Mouse (Mus musculus) yolk sac, embryonic 10.5 days (tissue): ENCODE measurements around the gene B4galnt3.

Source experiments
- DNase-seq: peaks from one replicate; pipeline ENCODE4 v3.0.0-alpha.2; 2017; ENCODE audit warnings: low spot score

B4galnt3 gene

DNA sequence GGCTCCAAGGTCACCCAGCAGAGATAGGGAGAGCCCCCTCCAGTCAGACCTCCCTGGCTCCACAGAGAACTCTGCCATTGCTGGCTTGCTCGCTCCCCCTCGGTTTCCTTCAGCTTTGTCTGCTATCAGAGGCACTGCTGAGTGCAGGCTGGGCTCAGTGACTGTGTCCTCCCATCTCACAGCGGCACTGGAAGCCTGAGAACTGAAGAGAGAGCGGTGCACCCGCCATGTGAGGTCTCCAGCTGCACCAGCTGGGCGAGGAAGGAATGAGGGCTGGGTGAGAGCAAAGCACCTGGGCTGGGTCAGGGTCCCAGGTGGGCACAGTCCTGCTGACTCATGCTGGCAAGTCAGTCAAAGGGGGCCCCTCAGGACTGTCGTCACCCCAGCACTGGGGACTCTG, 108.6 kb downstream of the B4galnt3 start:
- DNase-seq, result no peak

DNA sequence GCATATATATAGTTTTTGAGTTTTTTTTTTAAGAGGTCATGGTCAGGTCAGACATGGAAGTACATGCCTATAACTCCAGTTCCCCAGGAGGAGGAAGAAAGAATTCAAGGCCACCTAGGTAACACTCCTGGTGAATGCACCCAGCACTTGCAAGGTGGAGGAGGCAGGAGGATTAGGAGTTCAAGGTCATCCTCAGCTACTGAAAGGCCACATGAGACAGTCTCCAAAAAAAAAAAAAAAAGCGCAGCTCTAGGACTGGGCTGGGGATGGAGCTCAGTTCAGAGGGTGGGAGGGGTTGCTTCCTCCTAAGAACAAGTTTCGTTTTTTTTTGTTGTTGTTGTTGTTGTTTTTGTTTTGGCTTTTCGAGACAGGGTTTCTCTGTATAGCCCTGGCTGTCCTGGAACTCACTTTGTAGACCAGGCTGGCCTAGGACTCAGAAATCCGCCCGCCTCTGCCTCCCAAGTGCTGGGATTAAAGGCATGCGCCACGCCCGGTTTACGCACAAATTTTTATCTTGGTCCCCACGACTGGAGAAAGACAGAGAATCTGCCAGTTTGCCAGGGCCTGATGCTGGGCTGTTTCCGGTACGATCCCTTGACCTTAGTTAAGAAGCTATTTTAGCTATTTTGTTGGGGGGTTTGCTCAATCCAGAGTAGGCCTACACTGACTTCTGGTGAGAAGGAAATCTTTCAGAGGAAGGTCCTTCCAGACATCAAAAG, 109.2 kb downstream of the B4galnt3 start:
- DNase-seq, result no peak

DNA sequence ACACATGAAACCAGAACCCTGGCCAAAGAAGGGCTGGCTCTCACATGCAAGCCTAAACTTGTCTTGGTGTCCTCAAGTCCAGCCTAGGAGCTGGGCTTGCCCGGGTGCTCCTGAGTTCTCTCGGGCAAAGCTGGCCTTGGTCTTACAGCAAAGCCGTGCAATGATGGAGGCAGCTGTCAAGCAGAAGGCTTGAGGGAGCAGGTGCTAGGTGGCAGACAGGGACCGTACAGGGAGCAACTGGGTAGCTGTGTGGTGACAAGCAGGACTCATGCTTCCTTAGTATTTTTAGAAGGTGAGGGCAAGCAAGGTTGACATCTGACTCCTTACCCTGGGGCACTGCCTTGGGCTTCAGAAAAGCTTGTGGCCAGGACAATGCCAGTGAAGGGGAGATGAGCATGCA, 110.6 kb downstream of the B4galnt3 start:
- no peak for DNase-seq

DNA sequence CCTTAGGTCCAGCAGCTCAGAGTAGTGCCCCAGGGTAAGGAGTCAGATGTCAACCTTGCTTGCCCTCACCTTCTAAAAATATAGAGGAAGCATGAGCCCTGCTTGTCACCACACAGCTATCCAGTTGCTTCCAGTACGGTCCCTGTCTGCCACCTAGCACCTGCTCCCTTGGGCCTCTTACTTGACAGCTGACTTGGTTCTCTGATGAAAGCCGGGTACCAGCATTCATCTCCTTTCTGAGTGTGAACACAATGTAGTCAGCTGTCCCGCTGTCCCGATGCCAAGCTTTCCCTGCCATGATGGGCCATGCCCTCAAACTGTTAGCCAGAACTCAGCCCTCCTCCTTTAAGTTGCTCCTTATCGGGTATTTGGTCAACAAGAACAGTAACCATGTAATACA, 112.2 kb downstream of the B4galnt3 start:
- DNase-seq, result no peak

DNA sequence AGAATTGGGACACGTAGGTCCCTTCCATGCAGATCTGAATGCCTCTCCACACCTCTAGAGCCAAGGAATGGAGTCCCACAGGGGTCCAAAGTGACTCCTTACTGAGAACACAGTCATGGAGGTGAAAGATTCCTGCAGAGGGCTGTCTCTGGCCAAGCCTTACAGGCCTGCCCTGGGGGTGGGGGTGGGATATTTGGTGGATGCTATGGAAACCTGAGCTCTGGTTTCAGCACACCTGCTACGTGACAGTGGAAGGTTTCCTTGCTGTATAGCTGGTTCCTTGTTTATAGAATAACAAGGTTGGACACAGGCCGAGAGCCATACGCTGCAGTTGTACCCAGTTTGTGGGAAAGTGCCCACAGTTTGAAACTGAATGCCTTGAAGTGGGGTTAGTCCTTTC, 113.9 kb downstream of the B4galnt3 start:
- DNase-seq, result no peak

DNA sequence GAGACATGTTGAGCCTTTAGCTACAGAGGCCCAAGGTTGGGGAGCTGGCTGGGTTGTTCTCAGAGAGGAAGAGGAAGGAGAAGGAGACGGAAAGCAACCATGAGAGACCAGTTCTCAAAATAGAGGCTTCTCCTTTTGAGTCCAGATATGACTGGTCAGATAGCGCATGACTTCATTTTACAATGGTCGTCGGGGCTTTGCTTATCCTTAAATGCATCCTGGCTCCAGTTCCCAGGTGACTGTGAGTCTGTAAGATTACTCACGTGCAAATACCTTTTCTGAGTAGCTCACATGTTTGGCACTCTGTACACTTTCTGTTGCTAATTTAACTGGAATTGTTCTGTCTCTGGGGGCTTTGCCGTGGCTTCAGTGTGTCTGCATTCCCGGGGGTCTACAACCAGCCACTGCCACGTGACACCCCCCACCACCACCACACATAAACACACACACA, 114.6 kb downstream of the B4galnt3 start:
- DNase-seq, result no peak

DNA sequence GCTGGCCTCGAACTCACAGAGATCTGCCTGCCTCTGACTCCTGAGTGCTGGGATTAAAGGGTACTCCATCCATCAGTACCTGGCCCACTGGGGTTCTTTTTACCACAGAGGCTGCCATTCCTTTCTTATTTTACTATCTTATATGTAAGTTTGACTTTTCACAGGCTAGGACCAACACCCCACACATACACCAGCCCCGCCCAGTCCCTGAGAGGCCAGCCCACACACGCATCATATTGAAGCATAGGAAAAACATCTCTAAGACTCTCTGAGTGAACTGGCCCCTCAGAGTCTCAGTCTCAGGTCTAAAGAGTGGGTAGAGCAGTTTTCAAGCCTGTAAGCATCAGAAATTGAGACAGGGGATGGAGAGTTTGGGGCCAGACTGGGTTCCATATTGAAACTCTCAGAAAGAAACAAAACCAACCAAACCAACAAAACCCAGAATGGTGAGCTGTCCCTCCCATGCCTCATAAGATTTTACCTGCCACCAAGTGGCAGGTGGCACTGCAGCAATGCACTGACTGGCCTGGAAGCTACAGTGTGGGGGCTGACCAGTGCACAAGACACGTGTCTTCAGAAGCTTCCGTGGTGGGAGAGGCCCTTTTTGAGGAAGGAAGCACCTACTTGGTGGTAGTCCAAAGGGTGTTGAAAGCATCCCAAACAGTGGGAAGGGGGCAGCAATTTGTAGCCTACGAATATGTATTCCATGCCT, 115.2 kb downstream of the B4galnt3 start:
- DNase-seq, result no peak

DNA sequence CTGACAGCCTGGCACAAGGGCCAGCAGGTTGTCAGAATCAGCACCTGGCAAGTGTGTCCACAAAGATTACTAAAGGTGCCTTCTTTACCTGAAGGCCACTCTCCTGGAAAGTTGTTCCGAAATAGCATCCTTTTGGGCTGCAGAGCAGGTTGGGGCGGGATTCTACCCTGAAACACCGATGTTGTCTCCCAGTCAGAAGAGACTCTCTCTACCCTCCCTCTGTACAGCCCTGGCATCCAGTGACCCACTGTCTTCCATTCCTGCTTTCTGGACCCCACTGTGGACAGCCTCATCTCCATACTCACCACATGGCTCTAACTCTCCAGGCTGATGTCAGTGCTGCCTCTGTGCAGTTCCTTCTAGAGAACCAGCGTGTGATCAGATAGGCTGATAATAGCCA, 118.7 kb downstream of the B4galnt3 start:
- no peak for DNase-seq

DNA sequence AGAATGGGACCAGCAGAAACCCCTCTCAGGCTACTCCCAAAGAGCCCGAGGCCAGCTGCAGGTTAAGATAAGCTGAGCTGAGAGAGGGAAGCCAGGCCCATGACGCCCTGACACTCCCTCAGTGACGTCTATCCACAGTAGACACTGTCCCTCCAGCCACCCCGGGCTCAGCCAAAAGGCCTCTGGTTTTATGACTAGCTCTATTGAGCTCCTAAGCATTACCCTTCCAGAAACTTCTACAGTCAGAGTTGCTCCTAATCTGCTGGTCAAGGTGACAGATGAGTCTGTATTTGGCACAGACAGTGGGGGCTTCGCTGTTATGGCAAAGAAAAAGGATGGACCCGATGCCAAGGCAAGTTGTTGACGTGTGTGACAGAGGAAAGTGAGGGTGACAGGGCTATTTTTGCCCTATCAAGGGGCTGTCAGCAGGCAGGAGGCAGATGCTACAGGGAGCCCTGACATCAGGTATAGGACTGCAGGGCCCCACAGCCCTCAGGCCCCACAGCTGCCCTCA, 119.7 kb downstream of the B4galnt3 start:
- peak; percentile 62 for DNase-seq

DNA sequence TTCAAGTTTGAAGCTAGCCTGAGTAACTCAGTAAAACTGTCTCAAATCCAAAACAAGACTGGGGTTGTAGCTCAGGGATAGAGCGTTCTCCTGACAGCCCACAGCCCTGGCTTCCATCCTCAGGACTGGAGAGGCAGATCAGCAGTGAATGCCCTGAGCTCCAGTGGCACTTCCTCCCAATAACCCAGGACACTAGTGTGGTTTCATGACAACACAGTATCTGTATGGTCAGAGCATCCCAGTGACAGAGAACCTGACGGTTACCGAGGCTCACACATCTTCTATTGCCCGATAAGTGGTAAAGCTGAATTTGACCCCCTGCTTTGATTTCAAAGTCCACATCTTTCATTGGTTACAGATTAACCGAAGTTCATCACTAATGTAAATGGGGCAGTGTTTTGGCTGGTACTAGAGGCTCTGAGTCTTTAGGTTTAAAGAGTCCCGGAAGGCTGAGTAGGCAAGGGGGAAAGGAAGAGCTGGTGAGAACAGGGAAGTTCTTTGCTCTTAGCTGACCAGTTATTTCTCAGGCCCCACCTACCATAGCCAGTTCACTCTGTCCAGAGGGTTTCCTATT, 120.2 kb downstream of the B4galnt3 start:
- DNase-seq, result no peak

DNA sequence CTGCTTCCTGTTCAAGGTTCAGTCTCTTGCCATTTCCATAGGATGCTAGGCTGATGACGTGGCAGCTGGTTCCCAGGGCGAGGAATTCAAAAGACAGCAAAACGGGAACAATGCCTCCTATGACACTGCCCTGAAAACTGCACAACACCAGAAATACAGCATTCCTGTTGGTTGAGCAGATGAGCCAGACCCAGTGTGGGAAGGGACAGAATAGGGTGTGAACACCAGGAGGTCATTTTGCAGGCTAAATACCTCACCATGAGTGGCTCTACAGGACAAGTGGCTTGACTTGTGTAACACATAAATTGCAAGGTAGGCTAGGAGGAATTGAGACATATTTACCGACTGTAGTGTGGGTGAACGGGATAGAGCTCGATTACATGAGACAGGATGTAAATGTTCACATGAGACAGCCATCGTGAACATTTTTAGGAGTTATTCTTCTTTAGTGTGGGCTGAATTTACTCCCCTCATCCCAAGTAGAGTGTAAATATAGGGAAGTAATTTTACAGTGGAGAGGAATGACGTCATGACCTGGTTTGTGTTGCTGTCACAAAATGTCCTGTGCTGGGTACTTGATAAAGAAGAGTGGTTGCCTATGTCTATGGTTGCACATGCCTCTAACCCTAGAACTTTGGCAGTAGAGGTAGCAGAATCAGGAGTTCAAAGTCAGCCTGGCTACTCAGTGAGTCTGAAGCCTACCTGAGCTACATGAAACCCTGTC, 121.9 kb downstream of the B4galnt3 start:
- DNase-seq, result no peak

DNA sequence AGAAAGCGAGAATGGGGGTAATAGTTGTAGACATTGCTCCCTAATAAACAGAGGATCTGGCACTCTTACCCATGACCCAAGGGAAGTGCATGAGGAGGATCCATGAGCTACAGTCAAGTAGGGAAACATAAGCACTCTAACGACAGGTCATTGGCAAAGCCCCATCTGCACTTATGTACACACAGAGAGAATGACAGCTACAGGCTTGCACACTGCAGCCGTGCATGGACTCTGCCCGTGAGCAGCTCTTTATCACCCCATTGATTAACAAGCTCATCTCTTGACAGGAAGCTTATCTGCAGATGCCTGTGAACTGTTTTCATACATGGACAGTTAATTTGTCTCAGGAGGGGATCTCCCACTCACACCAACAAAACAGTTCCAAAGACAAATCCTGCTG, 126.8 kb downstream of the B4galnt3 start:
- DNase-seq, result no peak

DNA sequence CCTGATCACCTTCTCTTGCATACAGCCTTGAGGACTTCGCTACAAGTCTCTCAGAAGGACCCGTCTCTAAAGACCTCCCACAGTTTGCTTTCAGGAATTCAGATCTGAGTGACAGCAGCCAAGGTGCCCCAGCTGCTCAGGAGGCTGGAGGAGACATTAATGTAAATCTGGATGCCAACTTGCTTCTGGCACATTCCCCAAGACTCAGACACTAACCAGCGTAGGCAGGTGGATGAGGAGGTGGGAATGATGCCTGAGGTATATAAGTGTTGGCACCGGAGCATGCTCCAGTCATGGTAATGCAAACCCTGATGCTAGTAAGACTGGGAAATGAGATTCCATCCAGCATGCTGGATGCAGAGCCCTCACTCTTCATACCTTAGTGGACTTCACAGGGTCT, 129.6 kb downstream of the B4galnt3 start:
- DNase-seq, result no peak

DNA sequence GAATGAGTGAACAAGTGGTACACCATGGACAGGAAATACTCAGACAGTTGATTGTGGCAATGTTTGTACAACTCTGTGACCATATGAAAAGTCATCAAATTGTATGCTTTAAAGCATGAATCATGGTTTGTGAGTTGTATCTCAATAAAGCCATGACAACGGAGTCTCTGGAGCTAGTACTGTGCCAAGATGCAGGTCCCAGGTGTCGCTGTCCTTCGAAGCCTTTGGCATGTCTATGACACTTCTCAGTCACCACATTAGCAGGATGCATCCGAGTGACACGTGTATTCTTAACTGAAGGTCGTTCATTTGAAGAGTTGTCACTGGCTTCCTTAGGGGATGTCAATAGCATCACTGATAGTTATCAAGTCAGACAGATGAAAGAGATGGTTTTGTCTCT, 131.4 kb downstream of the B4galnt3 start:
- no peak for DNase-seq

DNA sequence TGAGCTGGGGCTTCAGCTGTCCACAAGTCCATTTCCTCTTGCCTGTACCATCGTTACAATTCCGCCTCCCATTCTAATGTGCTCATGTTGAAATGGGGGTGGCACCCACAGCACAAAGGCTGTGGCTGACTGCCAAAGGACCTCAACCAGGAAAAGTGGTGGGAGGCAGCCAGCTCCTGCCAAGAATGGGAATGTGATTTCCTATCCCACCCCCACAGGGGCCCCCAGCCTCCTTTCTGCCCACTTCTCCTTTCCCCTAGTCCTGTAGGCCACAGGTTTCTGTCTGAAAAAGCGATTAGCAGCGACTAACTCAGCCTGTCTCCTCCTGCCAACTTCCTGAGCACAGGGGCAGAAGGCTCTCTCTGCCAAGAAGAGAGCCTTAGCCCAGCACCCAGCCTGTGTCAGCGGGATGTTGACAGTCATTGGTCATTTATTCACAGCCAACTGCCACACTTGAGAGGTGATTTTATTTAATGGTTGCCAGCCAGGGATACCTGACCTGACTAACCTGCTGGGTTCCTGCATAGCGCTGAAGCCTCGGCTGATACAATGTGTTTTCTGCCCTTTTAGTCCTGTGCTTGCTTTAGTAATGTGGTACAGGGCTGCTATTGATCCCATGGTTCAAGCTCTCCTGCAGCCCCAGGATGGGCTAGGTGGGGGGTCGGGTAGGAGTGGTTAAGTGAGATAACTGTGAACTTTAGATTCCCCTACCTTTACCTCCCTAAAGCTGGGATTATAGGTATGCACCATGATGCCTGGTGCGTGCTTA, 135.0 kb downstream of the B4galnt3 start:
- no peak for DNase-seq

DNA sequence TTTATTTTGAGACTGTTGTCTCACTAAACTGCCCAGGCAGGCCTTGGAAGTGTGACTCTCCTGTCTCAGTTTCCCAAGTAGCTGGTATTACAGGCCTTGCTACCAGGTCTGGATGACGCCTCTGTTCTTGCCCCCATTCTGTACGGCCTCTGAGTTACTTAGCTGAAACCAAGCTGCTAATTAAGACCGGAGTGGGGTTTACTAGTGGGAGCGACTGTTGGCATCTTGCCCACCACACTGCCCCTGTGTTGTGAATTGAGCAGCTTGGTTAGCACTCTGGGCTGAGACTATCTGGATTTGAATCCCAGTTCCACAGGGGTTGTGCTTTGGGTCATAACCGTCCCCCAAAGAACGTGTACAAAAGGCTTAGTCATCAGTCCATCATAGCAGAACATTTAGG, 136.9 kb downstream of the B4galnt3 start:
- no peak for DNase-seq

DNA sequence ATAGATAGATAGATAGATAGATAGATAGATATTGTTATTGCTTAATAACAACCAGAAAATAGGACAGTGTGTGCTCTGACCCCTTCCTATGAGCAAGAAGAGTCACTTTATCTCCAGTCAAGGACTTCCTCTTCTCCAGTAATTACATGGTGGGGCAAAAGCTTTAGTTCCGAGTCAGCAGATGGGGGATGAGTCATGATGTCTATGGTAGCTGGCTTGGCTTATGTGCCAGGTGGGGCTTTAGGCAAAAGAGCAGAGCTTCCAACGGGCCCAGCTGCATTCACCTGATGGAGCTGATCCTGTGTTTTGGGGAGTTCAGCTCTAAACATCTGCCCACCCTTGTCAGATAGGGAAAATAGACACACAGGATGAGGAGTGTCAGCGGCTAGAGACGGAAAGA, 138.8 kb downstream of the B4galnt3 start:
- no peak for DNase-seq

DNA sequence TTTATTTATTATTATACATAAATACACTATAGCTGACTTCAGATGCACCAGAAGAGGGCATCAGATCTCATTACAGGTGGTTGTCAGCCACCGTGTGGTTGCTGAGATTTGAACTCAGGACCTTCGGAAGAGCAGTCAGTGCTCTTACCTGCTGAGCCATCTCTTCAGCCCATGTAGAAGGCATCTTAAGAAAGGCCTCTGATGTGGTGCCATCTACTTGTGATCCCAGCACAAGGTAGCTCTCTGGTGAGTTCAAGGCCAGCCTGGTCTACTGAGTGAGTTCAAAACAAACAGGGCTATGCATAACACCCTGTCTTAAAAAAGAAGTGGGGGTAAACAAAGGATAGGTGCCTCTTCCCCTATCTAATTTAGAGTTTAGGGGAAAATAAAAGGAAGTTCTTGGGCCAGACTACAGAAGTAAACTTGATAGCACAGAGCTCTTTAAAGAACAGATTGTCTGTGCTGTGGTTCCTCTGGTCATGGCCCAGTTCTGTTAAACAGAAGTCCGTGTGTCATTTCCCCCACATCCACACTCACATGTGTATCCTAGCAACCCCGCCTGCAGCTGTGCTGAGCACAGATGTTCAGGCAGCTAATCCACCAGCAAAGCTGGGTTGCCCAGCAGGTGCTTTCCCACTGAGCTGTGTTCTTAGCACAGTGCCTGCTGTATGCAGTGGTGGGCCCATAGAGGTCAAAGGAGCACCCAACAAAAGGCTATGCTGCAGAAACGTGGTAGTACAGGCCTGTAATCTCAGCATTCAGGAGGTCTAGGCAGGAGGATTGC, 139.6 kb downstream of the B4galnt3 start:
- DNase-seq, result no peak
